Mouse (Mus musculus): Measurements from ENCODE around the gene Tti1. TPM values are rescaled to one million over a fixed set of nuclear protein-coding genes. Genes with fewer than 3 reads are reported as not detected.
"Not testable (repeated sequence)": the region's sequence is repeated elsewhere in the genome, so short reads cannot be mapped to it uniquely, and the experiment has no call there.

Gene Tti1
- polyA plus RNA-seq, 1 experiment: 14.2 TPM

GRCm38 (mm10) chr2:158064571-158065048, 36.4 kb upstream of the Tti1 start:
- Histone ChIP-seq H3K27ac (ENCODE audit: insufficient read depth, low read depth, low read length) (no peak overlapping the region), H3K4me3 (ENCODE audit: insufficient read depth, low read length) (no peak overlapping the region), H3K4me1 (ENCODE audit: control insufficient read depth, insufficient read depth, low read length) (peaks cover 2% of the 10 kb centered on the region)
- TF ChIP-seq CTCF (IDR thresholded peaks at IDR 0.05; ENCODE audit: low read depth, low read length) (no peak), POLR2A (IDR thresholded peaks at IDR 0.05; ENCODE audit: borderline replicate concordance, low read depth, low read length) (no peak)

GRCm38 (mm10) chr2:158063036-158063435, 34.8 kb upstream of the Tti1 start:
- no peak for TF ChIP-seq CTCF (IDR thresholded peaks at IDR 0.05; ENCODE audit: low read depth, low read length)
- no peak for TF ChIP-seq POLR2A (IDR thresholded peaks at IDR 0.05; ENCODE audit: borderline replicate concordance, low read depth, low read length)
- no peak overlapping the region for H3K4me3 ChIP-seq (ENCODE audit: insufficient read depth, low read length)
- H3K27ac ChIP-seq (ENCODE audit: insufficient read depth, low read depth, low read length): no peak overlapping the region
- peaks cover 2% of the 10 kb centered on the region for H3K4me1 ChIP-seq (ENCODE audit: control insufficient read depth, insufficient read depth, low read length)

- no peak overlapping the region for H3K4me3 ChIP-seq (ENCODE audit: insufficient read depth, low read length)
- no peak overlapping the region for H3K27ac ChIP-seq (ENCODE audit: insufficient read depth, low read depth, low read length)
- TF ChIP-seq POLR2A (IDR thresholded peaks at IDR 0.05; ENCODE audit: borderline replicate concordance, low read depth, low read length): no peak
- TF ChIP-seq CTCF (IDR thresholded peaks at IDR 0.05; ENCODE audit: low read depth, low read length): no peak
- H3K4me1 ChIP-seq (ENCODE audit: control insufficient read depth, insufficient read depth, low read length): no peaks in the 10 kb centered on the region
These were observed 31.5 kb upstream of the Tti1 start for GRCm38 (mm10) chr2:158059666-158060105.

- Histone ChIP-seq H3K27ac (ENCODE audit: insufficient read depth, low read depth, low read length) (no peak overlapping the region), H3K4me1 (ENCODE audit: control insufficient read depth, insufficient read depth, low read length) (no peaks in the 10 kb centered on the region), H3K4me3 (ENCODE audit: insufficient read depth, low read length) (no peak overlapping the region)
- TF ChIP-seq CTCF (IDR thresholded peaks at IDR 0.05; ENCODE audit: low read depth, low read length): no peak
These were observed 30.3 kb upstream of the Tti1 start for GRCm38 (mm10) chr2:158058534-158058933.

- no peaks in the 10 kb centered on the region for H3K4me1 ChIP-seq (ENCODE audit: control insufficient read depth, insufficient read depth, low read length)
- no peak overlapping the region for H3K4me3 ChIP-seq (ENCODE audit: insufficient read depth, low read length)
- no peak for TF ChIP-seq POLR2A (IDR thresholded peaks at IDR 0.05; ENCODE audit: borderline replicate concordance, low read depth, low read length)
- TF ChIP-seq CTCF (IDR thresholded peaks at IDR 0.05; ENCODE audit: low read depth, low read length): no peak
- no peak overlapping the region for H3K27ac ChIP-seq (ENCODE audit: insufficient read depth, low read depth, low read length)
These were observed 28.8 kb upstream of the Tti1 start for GRCm38 (mm10) chr2:158057030-158057429.

GRCm38 (mm10) chr2:158055383-158055782, 27.1 kb upstream of the Tti1 start:
- not testable (repeated sequence) for H3K27ac ChIP-seq (ENCODE audit: insufficient read depth, low read depth, low read length); H3K4me3 ChIP-seq (ENCODE audit: insufficient read depth, low read length); H3K4me1 ChIP-seq (ENCODE audit: control insufficient read depth, insufficient read depth, low read length)

GRCm38 (mm10) chr2:158054596-158054995, 26.4 kb upstream of the Tti1 start:
- H3K27ac ChIP-seq (ENCODE audit: insufficient read depth, low read depth, low read length): no peak overlapping the region
- no peak overlapping the region for H3K4me3 ChIP-seq (ENCODE audit: insufficient read depth, low read length)
- no peak for TF ChIP-seq CTCF (IDR thresholded peaks at IDR 0.05; ENCODE audit: low read depth, low read length)
- TF ChIP-seq POLR2A (IDR thresholded peaks at IDR 0.05; ENCODE audit: borderline replicate concordance, low read depth, low read length): no peak
- H3K4me1 ChIP-seq (ENCODE audit: control insufficient read depth, insufficient read depth, low read length): no peaks in the 10 kb centered on the region

GRCm38 (mm10) chr2:158050116-158050515, 21.9 kb upstream of the Tti1 start:
- H3K27ac ChIP-seq (ENCODE audit: insufficient read depth, low read depth, low read length): no peak overlapping the region
- H3K4me3 ChIP-seq (ENCODE audit: insufficient read depth, low read length): no peak overlapping the region
- H3K4me1 ChIP-seq (ENCODE audit: control insufficient read depth, insufficient read depth, low read length): peaks cover 9% of the 10 kb centered on the region
- no peak for TF ChIP-seq CTCF (IDR thresholded peaks at IDR 0.05; ENCODE audit: low read depth, low read length)
- TF ChIP-seq POLR2A (IDR thresholded peaks at IDR 0.05; ENCODE audit: borderline replicate concordance, low read depth, low read length): no peak

- TF ChIP-seq POLR2A (IDR thresholded peaks at IDR 0.05; ENCODE audit: borderline replicate concordance, low read depth, low read length) (no peak), CTCF (IDR thresholded peaks at IDR 0.05; ENCODE audit: low read depth, low read length) (no peak)
These were observed 20.5 kb upstream of the Tti1 start for GRCm38 (mm10) chr2:158048718-158049117.

GRCm38 (mm10) chr2:158047903-158048302, 19.7 kb upstream of the Tti1 start:
- H3K27ac ChIP-seq (ENCODE audit: insufficient read depth, low read depth, low read length): no peak overlapping the region
- no peak overlapping the region for H3K4me3 ChIP-seq (ENCODE audit: insufficient read depth, low read length)
- peaks cover 9% of the 10 kb centered on the region for H3K4me1 ChIP-seq (ENCODE audit: control insufficient read depth, insufficient read depth, low read length)
- TF ChIP-seq CTCF (IDR thresholded peaks at IDR 0.05; ENCODE audit: low read depth, low read length) (peak; percentile 45; the same call in 1 of the 2 replicates), POLR2A (IDR thresholded peaks at IDR 0.05; ENCODE audit: borderline replicate concordance, low read depth, low read length) (no peak)

More at GRCm38 (mm10) chr2:158048718-158049117, 20.5 kb upstream of the Tti1 start:
- no peak overlapping the region for H3K4me3 ChIP-seq (ENCODE audit: insufficient read depth, low read length)
- peaks cover 9% of the 10 kb centered on the region for H3K4me1 ChIP-seq (ENCODE audit: control insufficient read depth, insufficient read depth, low read length)
- H3K27ac ChIP-seq (ENCODE audit: insufficient read depth, low read depth, low read length): no peak overlapping the region

GRCm38 (mm10) chr2:158046186-158046585, 18.0 kb upstream of the Tti1 start:
- no peak overlapping the region for H3K4me3 ChIP-seq (ENCODE audit: insufficient read depth, low read length)
- H3K27ac ChIP-seq (ENCODE audit: insufficient read depth, low read depth, low read length): no peak overlapping the region
- no peak for TF ChIP-seq CTCF (IDR thresholded peaks at IDR 0.05; ENCODE audit: low read depth, low read length)
- TF ChIP-seq POLR2A (IDR thresholded peaks at IDR 0.05; ENCODE audit: borderline replicate concordance, low read depth, low read length): no peak
- H3K4me1 ChIP-seq (ENCODE audit: control insufficient read depth, insufficient read depth, low read length): peaks cover 9% of the 10 kb centered on the region

Measured in bone marrow macrophage, adult 2 months (primary cell).